Mouse (Mus musculus): Measurements from ENCODE around the gene Prkcb. TPM values are rescaled to one million over a fixed set of nuclear protein-coding genes. Genes with fewer than 3 reads are reported as not detected.

Gene Prkcb
- polyA plus RNA-seq, 1 experiment from 2014 or later: 12.7 TPM

DNA sequence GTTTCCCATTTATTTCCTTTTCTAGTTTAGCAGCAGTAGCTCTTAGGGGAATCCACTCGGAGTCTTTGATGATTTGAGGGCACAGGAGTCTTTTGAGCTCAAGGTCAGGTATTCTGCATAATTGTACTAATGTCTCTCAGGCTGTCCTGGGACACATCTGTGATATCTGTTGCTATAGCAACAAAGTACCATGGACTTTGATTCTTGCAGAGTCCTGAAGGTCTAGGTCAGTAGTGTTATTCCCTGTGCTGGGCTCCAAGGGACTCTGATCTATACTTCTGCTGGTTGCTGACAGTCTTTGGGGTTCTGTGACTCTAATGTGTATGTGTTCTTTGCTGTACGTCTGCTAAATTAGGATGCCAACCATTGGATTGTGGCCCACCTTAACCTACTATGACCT is 171.5 kb downstream of the Prkcb start:
- Histone ChIP-seq H3K9ac (ENCODE audit: low read length) (no peak overlapping the region), H3K27me3 (ENCODE audit: control insufficient read depth, insufficient read depth, low read length) (no peaks in the 10 kb centered on the region), H3K36me3 (ENCODE audit: control insufficient read depth, insufficient read depth, low read length) (no peaks in the 10 kb centered on the region), H3K9me3 (replicated peaks; ENCODE audit: control insufficient read depth, low read length) (no peaks in the 10 kb centered on the region), H3K4me2 (ENCODE audit: low read depth, low read length) (no peak overlapping the region), H3K27ac (ENCODE audit: low read length) (no peak overlapping the region), H3K4me1 (ENCODE audit: control insufficient read depth, insufficient read depth, low read length) (no peaks in the 10 kb centered on the region), H3K4me3 (replicated peaks; ENCODE audit: low read length) (no peak overlapping the region)
- no peak for ATAC-seq (ENCODE audit: insufficient read depth, low FRiP score)
- WGBS: 48% methylated on average over 2 of the region's 2 CpGs

DNA sequence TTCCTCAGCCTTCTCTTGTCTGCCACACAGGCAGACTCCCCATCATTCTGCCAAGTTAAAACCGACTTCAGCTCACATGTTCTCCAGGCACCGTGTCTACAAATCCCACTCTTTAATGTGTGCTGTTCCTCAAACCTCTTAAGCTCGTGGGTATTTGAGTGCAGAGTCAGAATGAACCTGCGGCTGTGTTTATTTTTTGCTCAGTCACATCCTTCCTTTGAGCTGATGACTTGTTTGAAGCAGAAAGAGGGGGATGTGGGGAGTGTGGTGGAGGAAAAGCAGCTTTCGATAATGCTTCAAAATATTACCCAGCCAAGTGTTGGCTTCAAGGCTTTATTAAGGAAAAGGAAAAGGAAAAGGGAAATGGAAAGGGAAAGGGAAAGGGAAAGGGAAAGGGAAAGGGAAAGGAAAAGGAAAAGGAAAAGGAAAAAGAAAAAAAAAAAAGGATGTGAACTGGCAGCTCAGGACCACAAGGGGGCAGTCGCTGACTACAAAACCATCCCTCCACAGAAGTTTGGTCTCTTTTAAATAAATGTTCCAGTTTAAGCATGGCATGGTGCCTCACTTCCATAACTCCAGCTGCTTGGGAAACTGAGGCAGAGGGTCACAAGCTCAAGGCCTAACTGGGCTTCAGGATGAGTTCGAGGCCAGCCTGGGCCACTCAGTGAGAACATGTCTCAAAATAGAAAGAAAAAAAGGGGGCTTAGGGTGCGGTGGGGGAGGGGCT is 177.4 kb downstream of the Prkcb start:
- no peak overlapping the region for H3K4me2 ChIP-seq (ENCODE audit: low read depth, low read length)
- H3K27ac ChIP-seq (ENCODE audit: low read length): no peak overlapping the region
- H3K4me1 ChIP-seq (ENCODE audit: control insufficient read depth, insufficient read depth, low read length): no peaks in the 10 kb centered on the region
- no peaks in the 10 kb centered on the region for H3K27me3 ChIP-seq (ENCODE audit: control insufficient read depth, insufficient read depth, low read length)
- 36% methylated on average over 8 of the region's 8 CpGs for whole genome bisulfite sequencing
- ATAC-seq (ENCODE audit: insufficient read depth, low FRiP score): no peak
- H3K4me3 ChIP-seq (replicated peaks; ENCODE audit: low read length): no peak overlapping the region
- H3K9me3 ChIP-seq (replicated peaks; ENCODE audit: control insufficient read depth, low read length): no peaks in the 10 kb centered on the region
- H3K9ac ChIP-seq (ENCODE audit: low read length): no peak overlapping the region
- H3K36me3 ChIP-seq (ENCODE audit: control insufficient read depth, insufficient read depth, low read length): no peaks in the 10 kb centered on the region

DNA sequence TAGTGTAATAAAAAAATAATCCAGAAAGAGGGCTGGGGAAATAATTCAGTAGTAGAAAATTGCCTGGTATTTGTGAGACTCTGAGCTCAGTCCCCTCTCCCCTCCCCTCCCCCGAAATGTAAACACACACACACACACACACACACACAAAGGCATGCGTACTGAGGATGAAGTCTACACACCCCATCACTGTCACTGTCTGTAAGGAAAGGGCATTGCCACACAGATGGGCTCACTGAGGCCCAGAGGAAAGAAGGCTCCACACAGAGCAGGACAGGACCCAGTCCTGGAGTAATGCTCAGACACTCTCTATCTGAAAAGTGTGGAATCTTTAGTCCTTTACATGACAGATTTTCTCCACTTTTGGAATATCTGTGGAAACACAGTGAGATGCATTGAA is 178.2 kb downstream of the Prkcb start:
- no peak overlapping the region for H3K4me2 ChIP-seq (ENCODE audit: low read depth, low read length)
- no peaks in the 10 kb centered on the region for H3K9me3 ChIP-seq (replicated peaks; ENCODE audit: control insufficient read depth, low read length)
- no peaks in the 10 kb centered on the region for H3K27me3 ChIP-seq (ENCODE audit: control insufficient read depth, insufficient read depth, low read length)
- ATAC-seq (ENCODE audit: insufficient read depth, low FRiP score): no peak
- no peak overlapping the region for H3K27ac ChIP-seq (ENCODE audit: low read length)
- no peak overlapping the region for H3K9ac ChIP-seq (ENCODE audit: low read length)
- no peaks in the 10 kb centered on the region for H3K4me1 ChIP-seq (ENCODE audit: control insufficient read depth, insufficient read depth, low read length)
- WGBS: 79% methylated on average over 2 of the region's 2 CpGs
- H3K36me3 ChIP-seq (ENCODE audit: control insufficient read depth, insufficient read depth, low read length): no peaks in the 10 kb centered on the region
- no peak overlapping the region for H3K4me3 ChIP-seq (replicated peaks; ENCODE audit: low read length)

DNA sequence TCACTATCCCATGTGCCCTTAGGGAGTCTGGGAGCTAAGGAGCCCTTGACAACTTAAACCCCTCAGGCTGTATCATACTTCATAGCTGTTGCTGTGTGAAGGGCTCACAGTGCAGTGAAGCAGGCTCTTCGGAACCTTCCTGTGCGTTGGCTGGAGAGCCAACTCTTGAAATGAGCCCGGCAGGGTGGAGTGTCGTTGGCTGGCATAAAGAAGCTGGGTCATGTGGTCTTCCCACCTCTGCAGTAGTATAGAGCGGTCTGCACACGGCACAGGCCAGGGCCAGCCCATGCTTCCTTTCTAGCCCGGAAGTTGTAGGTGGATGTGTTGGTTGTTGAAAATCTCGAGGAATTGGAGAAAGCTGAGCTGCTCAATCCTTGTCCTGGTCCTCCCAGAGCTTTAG is 179.3 kb downstream of the Prkcb start:
- Histone ChIP-seq H3K9ac (ENCODE audit: low read length) (no peak overlapping the region), H3K9me3 (replicated peaks; ENCODE audit: control insufficient read depth, low read length) (no peaks in the 10 kb centered on the region), H3K27me3 (ENCODE audit: control insufficient read depth, insufficient read depth, low read length) (no peaks in the 10 kb centered on the region), H3K4me2 (ENCODE audit: low read depth, low read length) (no peak overlapping the region), H3K4me1 (ENCODE audit: control insufficient read depth, insufficient read depth, low read length) (no peaks in the 10 kb centered on the region), H3K4me3 (replicated peaks; ENCODE audit: low read length) (no peak overlapping the region), H3K36me3 (ENCODE audit: control insufficient read depth, insufficient read depth, low read length) (no peaks in the 10 kb centered on the region), H3K27ac (ENCODE audit: low read length) (no peak overlapping the region)
- 74% methylated on average over 8 of the region's 8 CpGs for WGBS
- no peak for ATAC-seq (ENCODE audit: insufficient read depth, low FRiP score)

DNA sequence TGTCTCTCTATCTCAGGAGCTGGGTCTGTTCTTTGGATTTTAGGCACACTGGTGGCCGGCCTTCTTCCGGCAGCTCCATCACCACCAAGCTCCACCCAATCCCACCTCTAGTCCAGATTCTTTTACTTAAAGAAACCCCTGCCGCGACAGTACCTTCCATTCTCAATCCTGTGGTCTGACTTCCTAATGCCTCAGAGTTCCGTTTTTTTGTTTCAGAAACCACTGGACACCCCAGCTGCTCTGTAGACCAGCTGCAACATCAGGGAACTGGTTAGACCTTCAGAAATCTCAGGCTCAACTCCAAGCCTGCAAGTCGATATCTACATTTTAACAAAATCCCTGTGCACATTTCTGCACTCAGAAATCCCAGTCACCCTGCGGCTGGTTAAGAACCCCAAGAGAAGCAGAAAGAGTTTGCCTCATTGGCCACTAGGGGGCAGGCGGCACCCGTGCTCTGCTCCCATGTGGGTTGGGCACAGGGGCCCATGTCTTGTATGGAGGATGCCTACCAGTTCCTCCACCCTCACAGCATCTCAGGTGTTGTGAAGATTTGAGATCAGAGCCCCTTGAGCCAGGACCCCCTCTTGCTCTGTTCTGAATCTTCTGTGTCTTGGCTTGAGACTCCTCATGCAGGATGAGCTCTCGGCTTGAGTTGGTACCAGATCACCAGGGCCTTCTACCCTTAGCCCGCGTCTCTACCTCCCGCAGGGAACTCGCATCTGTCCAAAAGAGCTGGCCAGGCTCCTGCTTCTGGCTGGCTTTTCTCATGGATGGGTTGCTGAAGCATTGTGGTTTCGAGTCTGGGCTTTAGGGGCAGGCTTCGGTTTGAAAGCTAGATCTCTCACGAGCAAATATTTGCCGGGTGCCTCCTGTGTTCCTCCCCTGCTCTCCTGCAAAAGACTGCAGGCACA is 182.1 kb downstream of the Prkcb start:
- no peak overlapping the region for H3K4me3 ChIP-seq (replicated peaks; ENCODE audit: low read length)
- WGBS: 58% methylated on average over 18 of the region's 18 CpGs
- H3K4me1 ChIP-seq (ENCODE audit: control insufficient read depth, insufficient read depth, low read length): no peaks in the 10 kb centered on the region
- no peak overlapping the region for H3K27ac ChIP-seq (ENCODE audit: low read length)
- no peak overlapping the region for H3K9ac ChIP-seq (ENCODE audit: low read length)
- no peak for ATAC-seq (ENCODE audit: insufficient read depth, low FRiP score)
- no peak overlapping the region for H3K4me2 ChIP-seq (ENCODE audit: low read depth, low read length)
- no peaks in the 10 kb centered on the region for H3K27me3 ChIP-seq (ENCODE audit: control insufficient read depth, insufficient read depth, low read length)
- H3K9me3 ChIP-seq (replicated peaks; ENCODE audit: control insufficient read depth, low read length): 0 out of 2 replicates have a peak, but pooled peaks cover 5% of the 10 kb centered on the region
- H3K36me3 ChIP-seq (ENCODE audit: control insufficient read depth, insufficient read depth, low read length): no peaks in the 10 kb centered on the region

DNA sequence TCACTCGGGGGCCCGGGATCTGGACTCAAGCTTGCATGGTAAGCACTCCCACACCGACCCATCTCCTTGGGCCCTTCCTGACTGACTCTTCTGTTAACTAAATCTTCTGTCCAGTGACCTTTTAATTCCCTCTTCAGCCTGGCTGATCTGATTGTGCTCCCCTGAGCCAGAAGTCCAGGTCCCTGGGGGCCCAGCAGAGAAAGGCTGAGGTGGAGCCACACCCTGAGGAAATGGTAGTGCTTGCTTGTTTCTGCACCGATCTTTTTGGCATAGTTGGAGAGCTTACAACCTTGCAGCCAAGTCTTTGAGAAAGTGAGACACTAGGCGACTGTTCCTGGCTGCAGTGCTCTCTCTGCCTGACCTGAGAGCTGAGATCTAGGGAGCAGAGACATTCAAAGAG is 183.7 kb downstream of the Prkcb start:
- ATAC-seq (ENCODE audit: insufficient read depth, low FRiP score): no peak
- WGBS: 77% methylated on average over 5 of the region's 5 CpGs

DNA sequence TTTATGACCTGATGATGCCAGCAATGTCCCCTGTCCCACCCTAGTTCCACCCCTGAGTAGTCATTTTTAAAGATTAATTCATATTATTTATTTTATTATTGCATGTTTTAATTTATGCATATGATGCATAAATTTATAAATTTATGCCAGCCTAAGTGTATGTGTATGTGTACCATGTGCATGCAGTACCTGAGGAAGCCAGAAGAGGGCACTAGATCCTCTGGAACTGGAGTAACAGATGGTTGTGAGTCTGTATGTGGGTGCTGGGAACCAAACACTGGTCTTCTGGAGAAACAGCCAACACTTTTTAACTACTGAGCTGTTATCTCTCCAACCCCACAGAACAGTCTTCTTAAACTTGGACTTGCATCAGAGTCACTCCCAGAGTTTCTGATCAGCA is 186.5 kb downstream of the Prkcb start:
- Histone ChIP-seq H3K27me3 (ENCODE audit: control insufficient read depth, insufficient read depth, low read length) (no peaks in the 10 kb centered on the region), H3K4me1 (ENCODE audit: control insufficient read depth, insufficient read depth, low read length) (no peaks in the 10 kb centered on the region), H3K27ac (ENCODE audit: low read length) (no peak overlapping the region), H3K36me3 (ENCODE audit: control insufficient read depth, insufficient read depth, low read length) (no peaks in the 10 kb centered on the region), H3K4me3 (replicated peaks; ENCODE audit: low read length) (no peak overlapping the region), H3K9ac (ENCODE audit: low read length) (no peak overlapping the region), H3K9me3 (replicated peaks; ENCODE audit: control insufficient read depth, low read length) (0 out of 2 replicates have a peak, but pooled peaks cover 5% of the 10 kb centered on the region), H3K4me2 (ENCODE audit: low read depth, low read length) (no peak overlapping the region)
- ATAC-seq (ENCODE audit: insufficient read depth, low FRiP score): no peak

More for the DNA sequence above, 183.7 kb downstream of the Prkcb start:
- Histone ChIP-seq H3K9ac (ENCODE audit: low read length) (no peak overlapping the region), H3K27ac (ENCODE audit: low read length) (no peak overlapping the region), H3K4me2 (ENCODE audit: low read depth, low read length) (no peak overlapping the region), H3K4me1 (ENCODE audit: control insufficient read depth, insufficient read depth, low read length) (no peaks in the 10 kb centered on the region), H3K36me3 (ENCODE audit: control insufficient read depth, insufficient read depth, low read length) (no peaks in the 10 kb centered on the region), H3K9me3 (replicated peaks; ENCODE audit: control insufficient read depth, low read length) (0 out of 2 replicates have a peak, but pooled peaks cover 5% of the 10 kb centered on the region), H3K4me3 (replicated peaks; ENCODE audit: low read length) (no peak overlapping the region), H3K27me3 (ENCODE audit: control insufficient read depth, insufficient read depth, low read length) (no peaks in the 10 kb centered on the region)

DNA sequence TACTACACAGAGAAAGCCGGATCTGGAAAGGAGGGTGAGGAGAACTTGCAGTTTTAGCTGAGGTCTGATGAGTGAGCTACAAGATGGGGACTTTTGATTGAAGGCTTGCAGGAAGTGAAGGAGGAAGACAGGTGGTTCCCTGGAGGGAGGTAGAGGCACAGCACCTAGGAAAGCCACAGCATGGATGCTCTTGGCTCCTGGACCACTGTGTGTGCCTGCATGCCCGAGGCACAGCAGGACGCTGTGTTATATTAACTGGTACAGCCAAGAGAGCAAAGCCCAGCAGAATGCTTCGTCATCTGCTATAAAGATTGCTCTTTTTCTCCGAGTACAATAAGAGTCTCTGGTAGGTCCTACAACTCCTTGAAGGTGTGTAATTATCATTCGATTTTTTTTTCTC is 188.1 kb downstream of the Prkcb start:
- H3K4me1 ChIP-seq (ENCODE audit: control insufficient read depth, insufficient read depth, low read length): no peaks in the 10 kb centered on the region
- no peak overlapping the region for H3K27ac ChIP-seq (ENCODE audit: low read length)
- H3K36me3 ChIP-seq (ENCODE audit: control insufficient read depth, insufficient read depth, low read length): no peaks in the 10 kb centered on the region
- H3K4me2 ChIP-seq (ENCODE audit: low read depth, low read length): no peak overlapping the region
- no peaks in the 10 kb centered on the region for H3K27me3 ChIP-seq (ENCODE audit: control insufficient read depth, insufficient read depth, low read length)
- WGBS: 85% methylated on average over 6 of the region's 6 CpGs
- 0 out of 2 replicates have a peak, but pooled peaks cover 5% of the 10 kb centered on the region for H3K9me3 ChIP-seq (replicated peaks; ENCODE audit: control insufficient read depth, low read length)
- ATAC-seq (ENCODE audit: insufficient read depth, low FRiP score): no peak
- no peak overlapping the region for H3K4me3 ChIP-seq (replicated peaks; ENCODE audit: low read length)
- no peak overlapping the region for H3K9ac ChIP-seq (ENCODE audit: low read length)

DNA sequence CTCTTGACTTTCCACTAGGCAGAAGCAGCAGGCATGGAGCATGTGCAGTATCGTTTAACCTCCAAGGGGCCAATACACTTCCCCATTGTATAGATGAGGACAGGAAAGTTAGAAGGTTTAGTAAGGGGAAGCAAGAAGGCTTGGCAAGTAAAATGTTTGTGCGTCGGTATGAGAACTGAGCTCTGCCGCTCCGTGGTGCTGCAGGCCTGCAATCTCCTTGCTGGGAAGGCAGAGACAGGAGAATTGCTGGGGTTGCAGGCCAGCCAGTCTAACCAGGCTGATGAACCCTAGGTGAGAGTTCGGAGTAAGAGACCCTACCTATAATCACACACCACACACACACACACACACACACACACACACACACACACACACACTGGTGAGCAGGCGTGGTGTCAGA is 188.6 kb downstream of the Prkcb start:
- Histone ChIP-seq H3K4me2 (ENCODE audit: low read depth, low read length) (no peak overlapping the region), H3K4me3 (replicated peaks; ENCODE audit: low read length) (no peak overlapping the region), H3K9me3 (replicated peaks; ENCODE audit: control insufficient read depth, low read length) (0 out of 2 replicates have a peak, but pooled peaks cover 5% of the 10 kb centered on the region), H3K36me3 (ENCODE audit: control insufficient read depth, insufficient read depth, low read length) (no peaks in the 10 kb centered on the region), H3K4me1 (ENCODE audit: control insufficient read depth, insufficient read depth, low read length) (no peaks in the 10 kb centered on the region), H3K27ac (ENCODE audit: low read length) (no peak overlapping the region), H3K9ac (ENCODE audit: low read length) (no peak overlapping the region), H3K27me3 (ENCODE audit: control insufficient read depth, insufficient read depth, low read length) (no peaks in the 10 kb centered on the region)
- WGBS: 65% methylated on average over 7 of the region's 7 CpGs
- no peak for ATAC-seq (ENCODE audit: insufficient read depth, low FRiP score)
